Mouse (Mus musculus) kidney, adult 2 months (tissue): ENCODE measurements around the gene Fcgr2b. TPM values are rescaled to one million over a fixed set of nuclear protein-coding genes. Genes with fewer than 3 reads are reported as not detected.
"Not testable (repeated sequence)": the region's sequence is repeated elsewhere in the genome, so short reads cannot be mapped to it uniquely, and the experiment has no call there.

Experiments used
- DNase-seq: peaks from one replicate; pipeline ENCODE4 v3.0.0; 2021
- H3K27ac ChIP-seq: fragments of 200-500 bp; 2 replicates; pipeline ENCODE4 v1.5.1; 2012; ENCODE audit warnings: low read depth, low read length, control low read depth, inconsistent platforms; ENCODE audit not compliant: insufficient read depth
- H3K27me3 ChIP-seq: fragments of 200-500 bp; replicated peaks from 2 replicates; pipeline ENCODE4 v1.6.1; 2012; ENCODE audit warnings: mild to moderate bottlenecking, moderate library complexity, low read length, inconsistent platforms; ENCODE audit not compliant: control insufficient read depth, insufficient read depth
- H3K36me3 ChIP-seq: fragments of 200-500 bp; 2 replicates; pipeline ENCODE4 v1.6.1; 2012; ENCODE audit warnings: mild to moderate bottlenecking, moderate library complexity, low read length, inconsistent platforms; ENCODE audit not compliant: control insufficient read depth, insufficient read depth
- H3K4me1 ChIP-seq: fragments of 200-500 bp; 2 replicates; pipeline ENCODE4 v1.6.1; 2011; ENCODE audit warnings: low read length; ENCODE audit not compliant: control insufficient read depth, insufficient read depth
- H3K4me3 ChIP-seq: fragments of 200-500 bp; 2 replicates; pipeline ENCODE4 v1.5.1; 2011; ENCODE audit warnings: mild to moderate bottlenecking, low read depth, low read length, control low read depth; ENCODE audit not compliant: insufficient read depth
- CTCF ChIP-seq: fragments of 200-500 bp; conservative IDR thresholded peaks from 2 replicates; pipeline ENCODE4 v1.5.1; 2011; ENCODE audit warnings: low read depth, mild to moderate bottlenecking, control low read depth, low read length, moderate library complexity, mixed read lengths; ENCODE audit not compliant: insufficient read depth, insufficient read length
- POLR2A ChIP-seq: fragments of 200-500 bp; IDR thresholded peaks from one replicate; pipeline ENCODE4 v1.6.1; 2011; ENCODE audit warnings: low read depth, low read length, control low read depth
- WGBS: fragments of 180-500 bp; shearing (Covaris S2); methylation state at CpG from one replicate; pipeline ENCODE4 v1.1.7; 2018; 5-methylcytosine and 5-hydroxymethylcytosine counted together
- polyA plus RNA-seq: library from polyadenylated mRNA; depleted of rRNA; stranded (reverse); fragments of >200 nt; gene quantifications from 2 replicates; pipeline ENCODE4 v1.2.3, GENCODE M21; 2012

The Fcgr2b gene
- polyA plus RNA-seq, 1 experiment: 64.6 TPM

DNA sequence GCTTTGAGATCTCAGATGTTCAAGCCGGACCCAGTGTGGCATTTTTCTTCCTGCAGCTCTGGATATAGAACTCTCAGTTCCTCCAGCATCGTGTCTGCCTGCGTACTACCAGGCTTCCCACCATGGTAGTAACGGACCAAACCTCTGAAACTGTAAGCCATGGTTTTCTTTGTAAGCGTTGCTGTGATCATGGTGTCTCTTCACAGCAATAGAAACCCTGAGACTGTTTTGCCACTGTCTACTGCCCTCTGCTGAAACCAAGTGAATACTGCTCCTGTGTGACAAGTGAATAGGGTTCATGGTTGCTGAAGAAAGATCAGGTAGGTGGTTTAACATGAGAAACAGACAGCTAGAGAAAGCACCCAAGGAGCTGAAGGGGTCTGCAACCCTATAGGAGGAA, 16.2 kb upstream of the Fcgr2b start:
- no peaks in the 10 kb centered on the region for H3K27me3 ChIP-seq
- no peak overlapping the region for H3K4me3 ChIP-seq
- no peak for TF ChIP-seq POLR2A
- TF ChIP-seq CTCF: peak; percentile 58
- no peaks in the 10 kb centered on the region for H3K4me1 ChIP-seq
- DNase-seq: peak; percentile 73
- H3K27ac ChIP-seq: no peak overlapping the region
- no peaks in the 10 kb centered on the region for H3K36me3 ChIP-seq
- WGBS: 50% methylated on average over 5 of the region's 5 CpGs

DNA sequence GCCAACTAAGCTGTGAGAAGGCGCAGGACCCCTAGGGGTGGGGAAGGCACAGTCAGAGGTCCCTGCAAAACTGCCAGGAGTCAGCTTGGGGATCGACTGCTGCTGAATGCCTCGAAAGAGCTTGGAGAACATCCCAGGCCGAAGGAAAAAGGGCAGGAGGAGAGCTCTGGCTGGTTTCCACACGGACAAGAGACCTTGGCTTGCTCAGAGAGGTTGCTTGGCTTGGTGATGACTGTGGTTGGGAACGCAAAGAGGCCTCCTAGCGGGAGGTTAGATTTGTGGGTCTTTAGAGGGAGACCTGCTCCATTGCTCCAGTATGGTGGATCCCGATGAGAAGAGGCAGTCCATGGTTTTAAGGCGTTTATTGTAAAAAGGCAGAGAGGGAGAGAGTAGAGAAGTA, 13.3 kb upstream of the Fcgr2b start:
- Histone ChIP-seq H3K36me3 (no peaks in the 10 kb centered on the region), H3K4me3 (no peak overlapping the region), H3K4me1 (no peaks in the 10 kb centered on the region), H3K27ac (no peak overlapping the region), H3K27me3 (no peaks in the 10 kb centered on the region)
- DNase-seq: no peak
- WGBS: 75% methylated on average over 9 of the region's 9 CpGs
- TF ChIP-seq CTCF (no peak), POLR2A (no peak)

DNA sequence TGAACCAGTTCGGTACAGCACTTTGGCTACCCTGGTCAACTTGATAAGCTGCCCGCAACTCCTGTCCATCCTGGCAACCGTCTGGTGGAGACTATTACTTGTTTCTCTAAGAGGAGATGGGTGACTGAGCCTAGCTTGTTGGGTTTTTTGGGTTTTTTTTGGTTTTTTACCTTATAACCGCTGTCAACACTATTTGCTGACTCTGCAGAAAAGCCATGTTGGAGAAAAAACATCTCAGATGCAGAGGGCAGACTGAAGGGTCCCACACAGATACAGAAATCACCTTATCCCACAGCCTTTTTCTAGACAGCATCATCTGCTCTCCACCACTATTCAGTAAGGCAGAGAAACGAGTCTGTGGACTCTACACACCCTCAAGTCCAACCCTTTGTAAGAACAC, 9.5 kb upstream of the Fcgr2b start:
- H3K27me3 ChIP-seq: no peaks in the 10 kb centered on the region
- no peaks in the 10 kb centered on the region for H3K36me3 ChIP-seq
- DNase-seq: no peak
- H3K27ac ChIP-seq: no peak overlapping the region
- TF ChIP-seq CTCF: no peak
- TF ChIP-seq POLR2A: no peak
- no peak overlapping the region for H3K4me3 ChIP-seq
- 89% methylated on average over 5 of the region's 5 CpGs for WGBS
- H3K4me1 ChIP-seq: peaks cover 10% of the 10 kb centered on the region

DNA sequence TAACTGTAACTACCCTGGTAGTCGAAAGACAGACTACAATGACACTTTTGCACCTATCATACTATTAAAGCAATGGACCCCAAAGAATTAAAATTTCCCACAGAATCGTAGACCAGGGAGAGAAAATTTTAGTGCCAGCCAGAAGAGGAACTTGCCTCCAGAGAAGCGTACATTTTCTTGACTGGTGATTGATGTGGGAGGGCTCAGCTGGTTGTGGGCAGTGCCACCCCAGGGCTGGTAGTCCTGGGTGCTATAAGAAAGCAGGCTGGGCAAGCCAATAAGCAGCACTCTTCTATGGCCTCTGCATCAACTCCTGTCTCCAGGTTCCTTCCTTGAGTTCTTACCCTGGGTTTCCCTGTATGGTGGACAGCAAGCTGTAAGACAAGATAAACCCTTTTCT, 8.7 kb upstream of the Fcgr2b start:
- no peak for DNase-seq
- WGBS: 65% methylated on average over 3 of the region's 3 CpGs

DNA sequence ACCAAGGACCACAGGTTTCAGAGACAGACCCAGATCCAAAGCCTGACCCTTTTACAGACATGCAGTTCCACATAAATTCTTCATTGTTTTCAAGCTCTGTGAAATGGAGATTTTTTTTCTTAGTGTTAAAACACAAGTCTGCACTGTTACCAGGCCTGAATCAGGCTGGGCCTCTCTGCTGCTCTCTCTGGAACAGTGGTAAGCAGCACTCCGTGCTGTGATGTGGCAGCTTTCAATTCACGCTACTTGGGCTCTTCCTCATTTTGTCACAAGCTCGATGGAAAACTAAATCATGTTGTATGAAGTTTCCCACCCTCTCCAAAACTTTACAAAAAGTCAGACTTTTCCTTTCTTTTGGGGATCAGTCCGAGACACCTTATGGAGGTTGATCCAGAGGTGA, 6.7 kb upstream of the Fcgr2b start:
- WGBS: 62% methylated on average over 4 of the region's 4 CpGs
- no peak for DNase-seq

More for the DNA sequence above, 8.7 kb upstream of the Fcgr2b start:
- TF ChIP-seq CTCF (no peak), POLR2A (no peak)
- peaks cover 11% of the 10 kb centered on the region for H3K4me1 ChIP-seq
- no peak overlapping the region for H3K27ac ChIP-seq
- H3K36me3 ChIP-seq: no peaks in the 10 kb centered on the region
- no peaks in the 10 kb centered on the region for H3K27me3 ChIP-seq
- no peak overlapping the region for H3K4me3 ChIP-seq

DNA sequence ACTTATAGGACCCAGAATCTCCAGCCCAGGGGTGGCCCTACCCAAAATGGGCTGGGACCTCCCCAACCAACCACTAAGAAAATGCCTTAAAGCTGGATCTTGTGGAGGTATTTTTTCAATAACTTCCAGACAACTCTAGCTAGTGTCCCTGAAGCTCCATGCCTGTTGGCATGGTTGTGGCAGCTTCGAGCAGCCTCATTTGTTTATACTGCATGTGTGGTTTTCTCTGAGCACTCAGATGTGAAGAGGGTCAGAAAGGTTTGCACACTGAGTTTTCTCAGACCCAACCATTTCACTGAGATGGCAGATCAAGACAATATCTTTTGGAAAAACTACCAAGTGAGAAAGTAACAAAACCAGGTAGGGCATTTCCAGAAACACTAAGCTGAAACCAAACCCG, 6.0 kb upstream of the Fcgr2b start:
- H3K4me1 ChIP-seq: peaks cover 11% of the 10 kb centered on the region
- H3K27ac ChIP-seq: no peak overlapping the region
- no peak overlapping the region for H3K4me3 ChIP-seq
- 67% methylated on average over 2 of the region's 2 CpGs for WGBS
- no peak for TF ChIP-seq POLR2A
- no peak for TF ChIP-seq CTCF
- no peaks in the 10 kb centered on the region for H3K36me3 ChIP-seq
- DNase-seq: no peak
- no peaks in the 10 kb centered on the region for H3K27me3 ChIP-seq

More for the DNA sequence above, 6.7 kb upstream of the Fcgr2b start:
- no peaks in the 10 kb centered on the region for H3K27me3 ChIP-seq
- H3K27ac ChIP-seq: no peak overlapping the region
- no peak overlapping the region for H3K4me3 ChIP-seq
- H3K4me1 ChIP-seq: peaks cover 11% of the 10 kb centered on the region
- TF ChIP-seq CTCF: no peak
- no peak for TF ChIP-seq POLR2A
- H3K36me3 ChIP-seq: no peaks in the 10 kb centered on the region

DNA sequence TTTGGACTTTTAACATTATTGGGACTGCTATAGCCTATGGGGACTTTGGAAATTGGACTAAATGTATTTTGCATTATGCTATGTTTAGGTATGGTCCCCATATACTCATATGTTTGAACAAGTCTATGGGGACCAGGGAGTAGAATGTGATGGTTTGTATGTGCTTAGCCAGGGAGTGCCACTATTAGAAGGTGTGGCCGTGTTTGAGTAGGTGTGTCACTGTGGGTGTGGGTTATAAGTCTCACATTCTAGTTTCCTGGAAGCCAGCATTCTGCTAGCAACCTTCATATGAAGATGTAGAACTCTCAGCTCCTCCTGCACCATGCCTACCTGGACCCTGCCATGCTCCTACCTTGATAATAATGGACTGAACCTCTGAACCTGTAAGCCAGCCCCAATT, 5.3 kb upstream of the Fcgr2b start:
- WGBS: 92% methylated on average over 1 of the region's 1 CpGs
- DNase-seq, H3K4me3 ChIP-seq, H3K27me3 ChIP-seq, H3K36me3 ChIP-seq, H3K27ac ChIP-seq: not testable (repeated sequence)
- H3K4me1 ChIP-seq: peaks cover 11% of the 10 kb centered on the region

DNA sequence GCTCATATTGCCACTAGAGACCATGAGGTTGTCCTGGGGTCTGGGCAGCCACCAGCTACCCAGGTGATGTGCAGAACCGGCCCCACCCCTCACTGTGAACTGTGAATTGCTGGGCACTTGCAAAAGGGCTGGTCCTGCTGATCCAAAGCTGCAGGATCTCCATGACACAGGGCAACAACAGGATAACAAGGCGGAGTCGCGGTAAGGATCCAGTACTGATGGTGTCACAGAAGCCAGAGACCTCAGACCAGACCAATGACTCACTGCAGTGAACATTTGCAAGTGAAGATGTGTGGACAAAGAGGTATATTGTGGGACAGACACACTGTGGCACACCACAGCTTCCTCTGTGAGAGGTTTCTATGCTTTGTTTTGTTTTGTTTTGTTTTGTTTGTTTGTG, 2.3 kb upstream of the Fcgr2b start:
- no peaks in the 10 kb centered on the region for H3K27me3 ChIP-seq
- H3K4me3 ChIP-seq: no peak overlapping the region
- H3K27ac ChIP-seq: no peak overlapping the region
- TF ChIP-seq CTCF (no peak), POLR2A (no peak)
- H3K4me1 ChIP-seq: peaks cover 10% of the 10 kb centered on the region
- no peak for DNase-seq
- 86% methylated on average over 4 of the region's 4 CpGs for WGBS
- H3K36me3 ChIP-seq: no peaks in the 10 kb centered on the region
